Mouse (Mus musculus) liver, postnatal 0 days (tissue): ENCODE results near the gene Aldh3b3.

Experiments used
- CTCF ChIP-seq: sonication (generic); IDR thresholded peaks from 2 replicates; pipeline ENCODE4 v1.5.1; 2016; ENCODE audit warnings: antibody characterized with exemption, low read depth
- EP300 ChIP-seq: IDR thresholded peaks from 2 replicates; pipeline ENCODE4 v1.6.1; 2016; ENCODE audit warnings: antibody characterized with exemption, low read depth, mild to moderate bottlenecking

DNA sequence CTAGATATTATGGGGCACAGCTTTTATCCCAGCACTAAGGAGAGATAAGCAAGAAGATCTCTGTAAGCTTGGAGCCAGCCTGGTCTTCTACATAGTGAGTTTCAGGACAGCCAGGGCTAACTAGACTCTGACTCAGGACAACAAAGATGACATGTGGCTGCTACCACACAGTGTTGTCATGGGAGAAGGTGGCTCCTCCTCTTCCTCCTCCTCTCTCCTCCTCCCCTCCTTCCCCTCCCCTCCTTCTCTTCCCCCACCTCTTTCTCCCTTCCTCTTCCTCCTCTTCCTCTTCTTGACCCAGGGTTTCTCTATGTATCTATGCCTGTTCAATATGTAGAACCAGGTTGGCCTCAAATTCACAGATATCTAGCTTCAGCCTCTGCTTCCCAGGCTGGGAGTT, 7.0 kb upstream of the Aldh3b3 start:
- TF ChIP-seq EP300 (no peak), CTCF (no peak)
